Mouse (Mus musculus): ENCODE measurements at regions not wholly inside any gene's neighbourhood (a gene's known extent, or its start where the extent isn't known, plus 50 kb on each side); places are given as distances from the start of the nearest gene placed in this dataset.

GRCm38 (mm10) chr12:67929842-67930241 lies 707.5 kb upstream of the Mdga2 start:
- no peak for DNase-seq

- DNase-seq = no peak
Measured at GRCm38 (mm10) chr12:67914603-67915002, 692.3 kb upstream of the Mdga2 start.

- no peak for DNase-seq
Measured at GRCm38 (mm10) chr12:67887296-67887695, 664.9 kb upstream of the Mdga2 start.

GRCm38 (mm10) chr12:67862615-67863014 lies 640.3 kb upstream of the Mdga2 start:
- peak in 1 of 2 experiments; percentile 5 for DNase-seq

GRCm38 (mm10) chr12:67860713-67861112 lies 638.4 kb upstream of the Mdga2 start:
- no peak for DNase-seq

GRCm38 (mm10) chr12:67852625-67853024 lies 630.3 kb upstream of the Mdga2 start:
- DNase-seq = no peak

- no peak for DNase-seq
Measured at GRCm38 (mm10) chr12:67847517-67847916, 625.2 kb upstream of the Mdga2 start.

GRCm38 (mm10) chr12:67804297-67804696 lies 581.9 kb upstream of the Mdga2 start:
- peak; percentile 96 to 99 for DNase-seq

- DNase-seq = peak in 1 of 2 experiments; percentile 24
Measured at GRCm38 (mm10) chr12:67799776-67800175, 577.4 kb upstream of the Mdga2 start.
